Mouse (Mus musculus): Measurements from ENCODE around the gene Vmn1r18. TPM values are rescaled to one million over a fixed set of nuclear protein-coding genes. Genes with fewer than 3 reads are reported as not detected.
"Not testable (repeated sequence)": the region's sequence is repeated elsewhere in the genome, so short reads cannot be mapped to it uniquely, and the experiment has no call there.

Vmn1r18 gene
- polyA plus RNA-seq (2015; fragmentation: Nextera tagmentation; extraction: Ambion mirVana) = not detected in 2 replicates

GRCm38 (mm10) chr6:57395683-57396082, at the start of gene Vmn1r18:
Gene Vmn1r18 (minus strand): TSS chr6:57395783.
- ATAC-seq (ENCODE audit: low FRiP score, low read depth) = no peak

DNA sequence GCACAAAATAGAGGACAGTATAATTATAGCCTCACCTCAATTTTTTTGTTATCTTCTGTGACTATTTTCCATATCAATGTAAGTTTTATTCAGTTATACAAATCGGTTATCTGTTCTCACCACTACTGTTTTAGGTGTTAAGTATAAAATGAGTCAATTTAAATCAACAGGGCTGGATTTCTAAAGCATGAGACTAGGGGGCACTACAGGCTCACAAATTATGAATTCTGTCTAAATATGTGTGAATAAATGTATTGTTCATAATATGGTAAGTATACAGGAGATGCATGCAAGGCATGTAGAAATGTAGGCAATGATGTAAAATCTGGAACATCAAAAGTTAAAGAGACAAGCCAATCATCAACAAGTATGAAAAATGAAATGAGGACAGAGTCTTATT, 35.6 kb upstream of the Vmn1r18 start:
- H3K36me3 ChIP-seq = no peaks in the 10 kb centered on the region
- H3K4me1 ChIP-seq = no peaks in the 10 kb centered on the region
- no peak for ATAC-seq (ENCODE audit: low FRiP score, low read depth)
- 82% methylated on average over 1 of the region's 1 CpGs for WGBS
- H3K9ac ChIP-seq = no peak overlapping the region
- no peak overlapping the region for H3K27ac ChIP-seq
- H3K27me3 ChIP-seq = no peaks in the 10 kb centered on the region
- no peak overlapping the region for H3K4me2 ChIP-seq (replicated peaks)
- no peaks in the 10 kb centered on the region for H3K9me3 ChIP-seq
- no peak overlapping the region for H3K4me3 ChIP-seq

More at GRCm38 (mm10) chr6:57395683-57396082, at the start of gene Vmn1r18:
- no peak within 1 kb of the TSS for H3K4me2 ChIP-seq (replicated peaks)
- H3K9ac ChIP-seq = no peak within 1 kb of the TSS
- H3K27ac ChIP-seq = no peak within 1 kb of the TSS
- H3K9me3 ChIP-seq = no peaks in the 10 kb centered on the region
- no peaks in the 10 kb centered on the region for H3K27me3 ChIP-seq
- no peaks in the 10 kb centered on the region for H3K36me3 ChIP-seq
- no peaks in the 10 kb centered on the region for H3K4me1 ChIP-seq
- no peak within 1 kb of the TSS for H3K4me3 ChIP-seq

DNA sequence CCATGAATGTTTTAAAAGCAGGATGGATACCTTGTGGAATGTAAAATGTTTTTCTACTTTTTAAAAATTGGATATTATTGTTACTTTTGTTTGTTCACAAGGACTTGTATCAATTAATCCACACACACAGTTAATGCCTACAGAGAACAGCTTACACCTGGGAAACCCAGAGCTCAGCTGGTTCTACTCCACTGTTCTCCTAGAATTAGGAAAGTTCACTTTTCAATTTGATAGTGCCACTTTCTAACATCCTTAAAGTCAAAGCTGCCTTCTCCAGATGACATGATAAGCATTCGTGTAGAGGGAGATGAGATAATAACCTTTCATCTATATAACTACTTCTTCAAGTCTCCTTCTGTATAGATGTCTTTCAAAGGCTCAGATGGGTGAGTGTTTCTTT, 33.0 kb upstream of the Vmn1r18 start, which contains the start of gene Vmn1r20:
TSS of gene Vmn1r20 (plus strand) at position 301 of the 400 bp plus-strand sequence.
- no peak within 1 kb of the TSS for H3K27ac ChIP-seq
- H3K4me3 ChIP-seq = no peak within 1 kb of the TSS
- H3K27me3 ChIP-seq = no peaks in the 10 kb centered on the region
- no peaks in the 10 kb centered on the region for H3K36me3 ChIP-seq
- no peak within 1 kb of the TSS for H3K9ac ChIP-seq
- no peak for ATAC-seq (ENCODE audit: low FRiP score, low read depth)
- no peak within 1 kb of the TSS for H3K4me2 ChIP-seq (replicated peaks)
- H3K4me1 ChIP-seq = no peaks in the 10 kb centered on the region
- 65% methylated on average over 1 of the region's 1 CpGs for WGBS
- H3K9me3 ChIP-seq = no peaks in the 10 kb centered on the region

- not testable (repeated sequence) for H3K27ac ChIP-seq; H3K9ac ChIP-seq; H3K4me2 ChIP-seq (replicated peaks); H3K36me3 ChIP-seq; ATAC-seq (ENCODE audit: low FRiP score, low read depth); H3K9me3 ChIP-seq; H3K4me1 ChIP-seq; H3K27me3 ChIP-seq; H3K4me3 ChIP-seq
- 64% methylated on average over 3 of the region's 3 CpGs for WGBS
These were observed 7.9 kb upstream of the Vmn1r18 start, which contains the start of gene Vmn1r19 for GRCm38 (mm10) chr6:57403480-57403879. Gene Vmn1r19 (plus strand): TSS chr6:57403780.

DNA sequence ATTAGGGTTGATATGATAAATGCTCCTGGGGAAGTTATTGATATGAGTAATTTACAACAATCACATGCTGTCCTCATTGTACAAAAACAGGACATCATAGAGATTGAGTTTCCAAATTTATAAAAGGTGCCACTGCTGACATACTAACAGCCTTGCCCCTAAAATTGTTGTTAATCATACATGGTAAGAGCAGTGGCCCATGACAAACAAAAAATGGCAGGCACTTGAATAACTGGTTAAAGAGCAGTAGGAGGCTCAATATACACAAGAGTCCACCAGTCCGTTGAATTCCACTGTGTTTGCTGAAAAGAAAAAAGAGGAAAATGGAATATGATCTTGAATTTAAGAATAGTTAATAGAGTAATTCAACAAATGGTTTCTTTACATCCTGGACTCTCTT, 28.1 kb downstream of the Vmn1r18 start:
- no peak overlapping the region for H3K9ac ChIP-seq
- H3K27ac ChIP-seq = no peak overlapping the region
- H3K4me1 ChIP-seq = no peaks in the 10 kb centered on the region
- no peaks in the 10 kb centered on the region for H3K27me3 ChIP-seq
- no peak for ATAC-seq (ENCODE audit: low FRiP score, low read depth)
- no peak overlapping the region for H3K4me3 ChIP-seq
- no peak overlapping the region for H3K4me2 ChIP-seq (replicated peaks)
- H3K9me3 ChIP-seq = no peaks in the 10 kb centered on the region
- no peaks in the 10 kb centered on the region for H3K36me3 ChIP-seq
- 87% methylated on average over 1 of the region's 1 CpGs for WGBS

DNA sequence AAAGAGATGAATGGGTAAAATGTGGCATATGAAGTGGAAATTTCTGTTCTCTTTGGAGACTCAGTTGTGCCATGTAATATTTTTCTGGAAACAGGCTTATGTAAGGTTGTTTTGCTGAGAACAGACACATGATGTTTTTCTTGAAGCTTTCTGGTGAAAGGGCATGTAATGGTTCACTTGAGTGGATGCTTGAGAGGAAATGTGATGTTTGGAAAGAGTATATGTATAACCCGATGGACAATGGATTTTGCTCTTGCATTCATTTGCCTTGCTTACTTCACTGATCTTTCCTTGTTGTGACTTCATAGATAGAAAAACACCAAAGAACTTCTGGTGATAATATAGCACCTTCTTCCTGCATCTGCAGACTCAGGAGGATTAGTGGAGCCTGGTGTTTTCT, 29.7 kb downstream of the Vmn1r18 start:
- H3K4me2 ChIP-seq (replicated peaks); H3K9me3 ChIP-seq; H3K27me3 ChIP-seq; H3K9ac ChIP-seq; H3K4me1 ChIP-seq; H3K36me3 ChIP-seq; ATAC-seq (ENCODE audit: low FRiP score, low read depth); H3K27ac ChIP-seq; H3K4me3 ChIP-seq: not testable (repeated sequence)
- 96% methylated on average over 1 of the region's 1 CpGs for WGBS

- no peaks in the 10 kb centered on the region for H3K27me3 ChIP-seq
- H3K4me3 ChIP-seq = no peak within 1 kb of the TSS
- no peak for ATAC-seq (ENCODE audit: low FRiP score, low read depth)
- no peak within 1 kb of the TSS for H3K4me2 ChIP-seq (replicated peaks)
- H3K9me3 ChIP-seq = no peaks in the 10 kb centered on the region
- 91% methylated on average over 1 of the region's 1 CpGs for WGBS
- H3K4me1 ChIP-seq = no peaks in the 10 kb centered on the region
- no peak within 1 kb of the TSS for H3K27ac ChIP-seq
- H3K36me3 ChIP-seq = no peaks in the 10 kb centered on the region
- no peak within 1 kb of the TSS for H3K9ac ChIP-seq
These were observed 32.0 kb downstream of the Vmn1r18 start, which contains the start of gene Vmn1r17 for GRCm38 (mm10) chr6:57363627-57364026. Gene Vmn1r17 (minus strand): TSS chr6:57363727.

DNA sequence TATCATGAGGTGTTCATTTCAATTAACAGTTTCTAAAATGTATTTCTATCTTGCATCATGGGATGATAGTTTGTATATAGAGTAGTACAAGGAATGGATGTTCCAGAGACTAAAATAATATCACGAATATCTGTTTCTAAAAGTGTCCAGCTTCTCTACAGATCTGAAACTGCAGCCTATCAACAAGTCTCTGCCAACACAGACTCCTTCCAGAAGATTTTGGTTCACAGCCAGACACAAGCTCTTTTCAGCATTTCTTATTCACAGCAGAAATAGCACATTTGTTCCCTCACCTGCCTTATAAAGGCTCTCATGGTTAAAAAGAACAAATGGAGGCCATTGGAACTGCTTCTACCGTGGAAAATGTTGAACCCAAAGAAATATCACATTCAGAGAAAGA, 38.7 kb downstream of the Vmn1r18 start:
- Histone ChIP-seq H3K4me1 (no peaks in the 10 kb centered on the region), H3K9ac (no peak overlapping the region), H3K27ac (no peak overlapping the region), H3K4me2 (replicated peaks) (no peak overlapping the region), H3K4me3 (no peak overlapping the region), H3K27me3 (no peaks in the 10 kb centered on the region), H3K36me3 (no peaks in the 10 kb centered on the region), H3K9me3 (no peaks in the 10 kb centered on the region)
- no peak for ATAC-seq (ENCODE audit: low FRiP score, low read depth)
- WGBS = 72% methylated on average over 2 of the region's 2 CpGs

DNA sequence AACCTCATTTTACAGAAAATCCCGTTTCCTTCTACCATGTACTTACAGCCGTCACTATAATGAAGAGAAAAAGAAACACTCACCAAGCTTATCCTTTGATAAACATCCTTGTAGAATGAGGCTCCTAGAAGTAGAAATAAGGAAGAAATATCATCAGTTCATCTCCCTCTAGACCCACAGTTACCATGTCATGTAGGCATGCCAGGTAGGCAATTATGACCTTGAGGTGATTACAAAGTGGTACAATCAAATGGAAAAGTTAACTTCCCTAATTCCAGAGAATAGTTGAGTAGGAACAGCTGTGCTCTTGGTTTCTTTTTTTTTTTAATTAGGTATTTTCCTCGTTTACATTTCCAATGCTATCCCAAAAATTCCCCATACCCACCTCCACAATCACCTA, 66.2 kb downstream of the Vmn1r18 start, which contains the start of gene Vmn1r16:
TSS of gene Vmn1r16 (minus strand) at position 101 of the 400 bp plus-strand sequence.
- ATAC-seq (ENCODE audit: low FRiP score, low read depth) = no peak
- no peak within 1 kb of the TSS for H3K4me2 ChIP-seq (replicated peaks)
- no peaks in the 10 kb centered on the region for H3K27me3 ChIP-seq
- H3K4me1 ChIP-seq = no peaks in the 10 kb centered on the region
- H3K27ac ChIP-seq = no peak within 1 kb of the TSS
- H3K36me3 ChIP-seq = no peaks in the 10 kb centered on the region
- H3K4me3 ChIP-seq = no peak within 1 kb of the TSS
- H3K9me3 ChIP-seq = no peaks in the 10 kb centered on the region
- WGBS = 64% methylated on average over 3 of the region's 3 CpGs
- no peak within 1 kb of the TSS for H3K9ac ChIP-seq

Other genes with a start within 250 kb of the Vmn1r18 start
- not detected in 2 replicates for gene Vmn1r12, start 238.9 kb downstream of the Vmn1r18 start, polyA plus RNA-seq (2015; fragmentation: Nextera tagmentation; extraction: Ambion mirVana)
- gene Vmn1r13, start 192.5 kb downstream of the Vmn1r18 start, polyA plus RNA-seq (2015; fragmentation: Nextera tagmentation; extraction: Ambion mirVana) = not detected in 2 replicates
- not detected in 2 replicates for gene Vmn1r14, start 164.1 kb downstream of the Vmn1r18 start, polyA plus RNA-seq (2015; fragmentation: Nextera tagmentation; extraction: Ambion mirVana)
- gene Vmn1r15, start 137.8 kb downstream of the Vmn1r18 start, polyA plus RNA-seq (2015; fragmentation: Nextera tagmentation; extraction: Ambion mirVana) = not detected in 2 replicates
- not detected in 2 replicates for gene Vmn1r16, start 66.3 kb downstream of the Vmn1r18 start, polyA plus RNA-seq (2015; fragmentation: Nextera tagmentation; extraction: Ambion mirVana)
- not detected in 2 replicates for gene Vmn1r17, start 32.1 kb downstream of the Vmn1r18 start, polyA plus RNA-seq (2015; fragmentation: Nextera tagmentation; extraction: Ambion mirVana)
- gene Vmn1r19, start 8.0 kb upstream of the Vmn1r18 start, polyA plus RNA-seq (2015; fragmentation: Nextera tagmentation; extraction: Ambion mirVana) = not detected in 2 replicates
- gene Vmn1r20, start 33.1 kb upstream of the Vmn1r18 start, polyA plus RNA-seq (2015; fragmentation: Nextera tagmentation; extraction: Ambion mirVana) = not detected in 2 replicates
- 5.2 and 5.3 TPM in 2 replicates for gene Ppm1k, start 139.7 kb upstream of the Vmn1r18 start, polyA plus RNA-seq (2015; fragmentation: Nextera tagmentation; extraction: Ambion mirVana)
- 1.8 and 2.2 TPM in 2 replicates for gene Herc6, start 185.2 kb upstream of the Vmn1r18 start, polyA plus RNA-seq (2015; fragmentation: Nextera tagmentation; extraction: Ambion mirVana)

Measured in limb, embryonic 13.5 days (tissue).